Mouse (Mus musculus) yolk sac, embryonic 10.5 days (tissue): ENCODE measurements at regions not wholly inside any gene's neighbourhood (a gene's known extent, or its start where the extent isn't known, plus 50 kb on each side); places are given as distances from the start of the nearest gene placed in this dataset.
A peak's percentile ranks its signal among the peaks of the same experiment; 100 is the strongest.
"Not testable (repeated sequence)": the region's sequence is repeated elsewhere in the genome, so short reads cannot be mapped to it uniquely, and the experiment has no call there.

Experiments
- DNase-seq: peaks from one replicate; pipeline ENCODE4 v3.0.0-alpha.2; 2017; ENCODE audit warnings: low spot score

DNA sequence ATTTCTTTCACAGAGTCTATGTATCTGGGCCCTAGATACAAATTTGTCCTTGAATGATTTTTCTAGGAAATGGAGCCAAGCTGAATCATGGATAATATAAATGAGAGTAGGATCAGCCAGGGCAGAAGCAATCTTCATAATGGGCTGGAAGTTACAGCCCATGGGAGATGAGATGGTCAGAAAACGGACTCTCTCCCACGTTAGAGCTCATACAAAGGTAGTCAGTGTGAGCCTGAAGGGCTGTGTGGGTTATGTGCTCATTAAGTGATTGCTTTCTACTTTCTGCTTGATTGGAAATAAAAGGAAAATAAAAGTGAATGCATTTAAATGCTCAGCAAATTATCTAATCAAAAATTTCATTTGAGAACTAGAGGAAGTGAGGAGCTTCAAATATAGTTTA, 2017.1 kb upstream of the Pcdh20 start:
- no peak for DNase-seq

DNA sequence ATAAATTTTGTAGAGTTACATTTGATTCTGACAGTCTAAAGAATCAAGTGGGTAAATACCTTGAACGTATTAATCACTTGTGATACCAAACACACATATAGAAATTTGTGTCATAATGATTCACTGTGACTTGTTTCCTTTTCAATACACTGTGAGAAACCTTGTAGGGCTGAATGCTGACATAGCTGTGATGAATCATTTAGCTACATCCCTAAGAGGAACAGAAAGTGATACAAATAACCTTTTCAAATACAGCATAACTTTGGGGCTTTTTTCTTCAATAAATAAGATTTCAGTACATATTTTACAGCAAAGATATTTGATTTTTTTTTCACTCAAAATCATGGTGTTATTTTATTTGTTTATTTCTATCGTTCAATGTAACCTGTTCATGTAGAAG, 1976.8 kb upstream of the Pcdh20 start:
- no peak for DNase-seq

DNA sequence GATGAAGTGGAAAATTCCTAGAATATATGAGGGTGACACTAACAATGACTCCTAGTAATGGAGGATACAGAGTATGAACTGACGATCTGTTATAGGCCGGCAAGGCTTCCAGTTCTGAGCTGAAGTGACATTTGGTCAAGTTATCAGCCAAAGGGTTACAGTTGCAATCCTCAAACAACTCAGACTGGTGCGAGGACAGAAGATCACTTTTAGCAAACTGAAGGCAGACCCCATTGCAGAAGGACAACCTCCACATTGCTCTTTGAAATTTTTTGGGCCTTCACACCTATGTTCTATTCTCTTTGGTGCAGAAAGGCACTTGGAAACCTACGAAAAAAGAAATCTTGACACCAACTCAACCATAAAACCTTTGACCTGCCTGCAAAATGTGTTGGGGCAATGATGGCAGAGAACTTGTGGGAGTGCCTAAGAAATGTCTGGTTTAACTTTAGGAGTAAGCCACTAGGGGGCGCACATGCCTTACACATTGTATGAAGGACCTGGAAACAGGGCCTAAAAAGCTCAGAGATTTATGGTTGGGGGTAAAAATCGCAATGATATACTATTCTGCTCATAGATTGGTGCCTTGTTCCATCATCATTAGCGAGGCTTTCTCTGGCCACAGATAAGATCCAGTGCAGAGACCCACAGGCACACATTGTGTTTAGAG, 1961.8 kb upstream of the Pcdh20 start:
- DNase-seq, result peak; percentile 11

DNA sequence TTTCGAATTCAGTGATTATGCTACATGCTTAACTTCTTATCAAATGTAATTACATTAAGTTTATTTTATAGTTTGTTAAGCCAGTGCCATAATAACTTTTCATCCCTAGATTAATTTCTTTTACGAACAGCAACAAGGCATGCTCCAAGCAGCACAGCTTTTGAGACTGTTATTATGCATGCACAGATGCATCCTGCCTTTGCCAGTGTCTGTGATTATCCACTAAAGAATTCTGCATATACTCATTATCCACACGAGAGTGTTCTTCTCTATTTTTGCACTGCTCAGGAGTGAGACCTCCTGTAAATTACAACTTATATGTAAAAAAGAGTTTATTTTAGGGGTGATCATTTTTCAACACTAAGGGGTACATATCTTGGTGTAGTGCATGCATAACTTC, 1941.5 kb upstream of the Pcdh20 start:
- DNase-seq, result no peak

DNA sequence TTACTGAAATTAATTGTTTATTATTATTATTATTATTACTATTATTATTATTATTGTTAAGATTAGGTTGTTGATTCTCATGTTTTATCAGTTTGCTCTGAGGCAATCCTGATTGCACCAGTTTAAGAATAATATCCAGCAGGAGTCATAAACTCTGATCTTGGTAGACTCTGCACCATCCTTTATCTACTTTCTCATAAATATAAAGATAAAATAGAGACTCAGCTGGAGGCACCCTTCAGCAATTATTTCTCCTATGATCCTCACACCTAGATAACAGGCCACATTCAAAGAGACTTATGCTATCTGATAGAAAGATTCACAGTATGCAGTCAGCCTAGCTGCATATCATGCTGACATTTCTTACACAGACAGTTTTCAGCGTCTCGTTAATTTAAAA, 1935.2 kb upstream of the Pcdh20 start:
- no peak for DNase-seq

DNA sequence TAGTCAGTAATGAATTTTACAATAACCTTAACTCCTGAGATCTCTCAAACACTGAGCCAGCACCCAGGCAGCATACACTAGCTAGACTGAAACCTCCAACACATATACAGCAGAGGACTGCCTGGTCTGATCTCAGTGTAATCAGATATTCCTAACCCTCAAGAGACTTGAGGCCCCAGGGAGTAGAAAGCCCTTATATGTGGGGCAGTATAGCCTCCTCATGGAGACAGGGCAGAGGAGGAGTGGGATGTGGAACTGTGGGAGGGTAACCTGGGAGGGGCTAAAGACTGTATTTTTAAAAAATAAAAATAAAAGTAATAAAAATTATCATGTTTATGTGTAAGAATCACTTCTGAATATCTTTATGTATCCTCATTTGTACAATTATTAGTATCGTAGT, 1934.3 kb upstream of the Pcdh20 start:
- DNase-seq, result no peak

DNA sequence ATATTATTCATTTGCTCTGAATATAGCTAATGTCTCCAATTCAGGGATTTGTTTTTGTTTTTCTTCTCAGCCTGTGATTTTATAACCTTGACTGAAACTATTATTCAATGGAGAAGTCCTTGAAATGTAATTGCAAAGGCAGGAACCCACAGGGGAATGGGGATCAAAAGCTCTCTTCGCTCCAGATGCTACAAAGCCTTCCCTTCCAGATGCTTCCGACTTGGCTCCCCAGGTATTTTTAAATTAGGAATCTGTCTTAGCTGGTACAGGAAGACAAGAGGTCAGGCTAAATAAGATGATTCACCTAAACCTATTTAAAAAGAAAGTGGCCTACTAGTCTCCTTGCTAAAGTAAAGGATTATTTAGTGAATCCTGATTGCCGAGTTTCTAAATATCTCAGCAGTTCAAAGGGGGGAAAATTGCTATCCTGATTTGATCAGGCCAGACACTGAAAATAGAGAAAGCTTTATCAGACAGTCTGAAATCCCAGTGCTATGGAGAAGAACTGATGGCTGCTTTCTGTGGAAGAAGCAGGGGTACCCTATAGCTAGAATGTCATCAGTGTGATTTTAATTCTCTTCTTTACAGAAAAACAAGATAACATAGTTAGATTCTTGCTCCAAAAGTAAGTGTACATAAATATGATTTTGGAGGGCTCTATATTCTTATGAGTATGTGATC, 1896.2 kb upstream of the Pcdh20 start:
- DNase-seq, result no peak

DNA sequence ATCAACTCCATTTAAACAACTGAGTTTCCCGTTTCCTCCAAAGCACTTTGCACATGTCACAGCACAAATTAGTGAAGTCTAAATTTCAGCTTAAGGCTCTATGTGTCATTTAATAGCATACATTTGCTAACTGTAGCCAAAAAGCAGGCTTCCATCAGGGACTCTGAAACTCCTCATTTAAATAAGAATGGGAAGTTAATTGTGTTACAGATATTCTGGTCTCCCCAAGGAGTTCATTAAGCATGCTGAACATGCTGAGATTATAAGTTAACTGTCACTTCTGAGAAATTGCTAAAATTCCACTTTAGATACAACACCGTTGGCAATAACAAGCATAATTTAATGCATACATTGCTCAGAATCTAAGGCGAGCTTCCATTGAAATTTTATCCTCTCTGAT, 1863.3 kb upstream of the Pcdh20 start:
- no peak for DNase-seq

DNA sequence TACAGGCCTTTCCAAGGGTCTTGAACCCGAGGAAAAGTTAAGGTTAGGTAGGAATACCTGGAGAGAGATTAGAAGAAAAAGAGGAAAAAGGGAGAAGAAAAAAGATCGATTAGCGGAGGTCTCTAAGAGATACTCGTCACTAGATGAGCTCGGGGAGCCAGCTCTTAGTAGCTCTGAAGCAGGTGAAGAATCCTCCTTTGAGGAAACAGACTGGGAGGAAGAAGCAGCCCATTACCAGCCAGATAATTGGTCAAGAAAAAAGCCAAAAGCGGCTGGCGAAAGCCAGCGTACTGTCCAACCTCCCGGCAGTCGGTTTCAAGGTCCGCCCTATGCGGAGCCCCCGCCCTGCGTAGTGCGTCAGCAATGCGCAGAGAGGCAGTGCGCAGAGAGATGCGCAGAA, 1824.3 kb upstream of the Pcdh20 start:
- not testable (repeated sequence) for DNase-seq

DNA sequence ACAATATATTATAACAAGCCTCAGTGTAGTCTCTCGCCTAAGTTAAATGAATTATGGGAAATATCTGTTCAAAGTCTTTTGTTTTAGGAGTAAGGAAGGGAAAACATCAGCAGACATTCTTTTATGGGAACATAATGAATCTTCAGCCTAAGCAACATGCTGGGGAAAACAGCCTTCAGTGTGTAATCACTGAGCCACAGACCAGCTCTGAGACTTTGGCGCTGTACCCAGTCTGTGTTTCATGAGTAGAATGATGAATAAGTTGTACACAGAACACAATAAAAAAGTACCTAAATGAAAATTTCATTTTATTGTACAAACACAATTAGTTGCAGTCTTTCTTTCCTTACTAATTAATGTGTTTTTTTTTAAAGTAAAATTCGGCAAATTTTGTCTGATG, 1774.8 kb upstream of the Pcdh20 start:
- DNase-seq, result no peak

DNA sequence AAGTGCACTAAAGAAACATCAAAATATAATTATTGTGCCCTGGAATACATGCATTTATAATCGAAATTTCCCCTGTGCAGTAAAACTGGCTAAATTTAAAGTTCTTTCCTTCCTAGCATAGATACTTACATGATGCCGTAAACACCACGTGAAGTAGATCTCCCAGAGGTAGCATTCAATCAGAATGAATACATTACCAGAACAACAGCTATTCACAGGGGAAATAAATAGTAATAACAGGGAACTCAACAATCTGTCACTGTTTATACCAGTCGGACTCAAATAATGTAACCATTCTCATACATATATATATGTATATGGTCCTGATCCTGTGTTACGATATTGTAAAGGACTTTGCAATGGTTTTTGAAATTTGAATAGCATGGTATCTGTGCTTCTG, 1761.5 kb upstream of the Pcdh20 start:
- no peak for DNase-seq

DNA sequence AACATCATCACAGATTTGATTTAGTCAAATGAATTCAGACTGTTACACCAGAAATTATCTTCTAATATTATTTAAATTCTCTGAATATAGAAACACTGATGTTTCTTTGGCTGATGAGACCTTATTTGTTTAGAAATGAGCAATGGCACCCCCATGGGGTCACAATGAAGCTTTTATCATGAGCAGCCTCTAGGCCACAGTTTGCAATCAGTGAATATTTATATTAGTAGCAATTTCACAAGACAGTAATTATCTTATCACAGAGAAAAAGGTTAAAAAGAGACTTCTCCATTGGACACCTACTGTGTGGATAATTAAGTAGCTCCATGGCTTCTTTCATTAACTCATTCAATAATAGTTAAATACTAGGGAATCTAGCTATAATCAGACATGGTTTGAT, 1729.1 kb upstream of the Pcdh20 start:
- no peak for DNase-seq

DNA sequence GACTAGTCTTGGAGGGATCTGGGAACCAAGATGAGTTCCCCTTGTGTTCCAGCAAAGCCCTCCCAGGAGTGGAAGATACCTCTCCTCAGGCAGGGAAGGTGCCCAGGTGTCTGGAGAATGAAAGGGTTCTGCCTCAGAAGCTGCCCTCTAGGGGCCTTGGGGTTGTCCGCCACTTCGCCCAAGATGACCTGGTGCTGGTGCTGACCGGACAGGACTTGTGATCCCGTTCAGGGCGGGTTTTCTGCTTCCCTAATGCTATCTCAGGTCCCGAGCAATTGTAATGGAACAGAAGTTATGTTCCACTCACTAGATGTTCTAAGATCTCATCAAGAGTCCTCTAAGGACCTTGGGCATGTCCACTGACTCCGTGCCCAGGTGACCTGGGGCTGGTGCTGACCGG, 1726.6 kb upstream of the Pcdh20 start:
- no peak for DNase-seq

DNA sequence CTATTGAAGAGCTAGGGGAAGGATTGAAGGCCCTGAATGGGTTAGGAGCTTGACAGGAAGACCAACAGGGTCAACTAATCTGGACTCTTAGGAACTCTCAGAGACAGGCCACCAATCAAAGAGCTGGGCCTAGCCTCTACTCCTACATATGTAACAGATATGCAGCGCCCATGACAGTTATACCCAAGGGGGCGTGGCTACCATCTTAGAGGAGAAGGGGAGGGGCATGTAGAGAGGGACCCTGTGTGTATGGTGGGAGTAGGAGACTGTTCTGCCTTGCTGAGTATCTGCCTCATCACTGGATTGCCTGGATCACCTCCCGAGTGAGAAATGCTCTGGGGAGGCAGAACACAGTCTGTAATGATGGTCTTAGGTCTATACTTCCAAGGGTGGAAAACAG, 1701.5 kb upstream of the Pcdh20 start:
- DNase-seq, result no peak
